Mouse (Mus musculus): ENCODE data around the gene Rnf40. TPM values are rescaled to one million over a fixed set of nuclear protein-coding genes. Genes with fewer than 3 reads are reported as not detected.

Gene Rnf40
- polyA plus RNA-seq, 1 experiment from 2014 or later, result 23.4 TPM

DNA sequence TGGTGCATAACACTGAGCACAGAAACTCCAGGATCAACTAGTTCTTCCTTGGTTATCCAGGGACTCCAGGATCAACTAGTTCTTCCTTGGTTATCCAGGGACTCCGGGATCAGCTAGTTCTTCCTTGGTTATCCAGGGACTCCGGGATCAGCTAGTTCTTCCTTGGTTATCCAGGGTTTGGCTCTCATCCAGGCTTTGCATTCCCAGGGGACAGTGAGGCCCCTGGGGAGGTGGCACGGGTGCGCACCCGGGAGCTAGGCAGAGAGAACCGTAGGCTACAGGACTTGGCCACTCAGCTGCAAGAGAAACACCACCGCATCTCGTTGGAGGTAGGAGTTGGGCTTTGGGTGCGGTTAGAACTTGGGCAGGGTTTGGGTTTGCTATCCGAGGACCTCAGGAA, 2.5 kb downstream of the Rnf40 start:
- no peaks in the 10 kb centered on the region for H3K27me3 ChIP-seq (ENCODE audit: control insufficient read depth, insufficient read depth, low read length)
- no peak overlapping the region for H3K4me2 ChIP-seq
- H3K27ac ChIP-seq (ENCODE audit: low read depth, low read length), result no peak overlapping the region
- H3K4me3 ChIP-seq (ENCODE audit: low read depth, low read length), result no peak overlapping the region
- no peaks in the 10 kb centered on the region for H3K9me3 ChIP-seq (replicated peaks; ENCODE audit: control insufficient read depth, low read length)
- peaks cover 49% of the 10 kb centered on the region for H3K36me3 ChIP-seq (ENCODE audit: control insufficient read depth, insufficient read depth, low read length)
- 89% methylated on average over 10 of the region's 10 CpGs for WGBS (ENCODE audit: insufficient replicate concordance)
- no peak overlapping the region for H3K9ac ChIP-seq (ENCODE audit: low read depth, low read length)
- no peak for ATAC-seq (replicated peaks; ENCODE audit: insufficient number of reproducible peaks, low FRiP score, low TSS enrichment)
- H3K4me1 ChIP-seq (ENCODE audit: control insufficient read depth, insufficient read depth, low read length), result peaks cover 12% of the 10 kb centered on the region

DNA sequence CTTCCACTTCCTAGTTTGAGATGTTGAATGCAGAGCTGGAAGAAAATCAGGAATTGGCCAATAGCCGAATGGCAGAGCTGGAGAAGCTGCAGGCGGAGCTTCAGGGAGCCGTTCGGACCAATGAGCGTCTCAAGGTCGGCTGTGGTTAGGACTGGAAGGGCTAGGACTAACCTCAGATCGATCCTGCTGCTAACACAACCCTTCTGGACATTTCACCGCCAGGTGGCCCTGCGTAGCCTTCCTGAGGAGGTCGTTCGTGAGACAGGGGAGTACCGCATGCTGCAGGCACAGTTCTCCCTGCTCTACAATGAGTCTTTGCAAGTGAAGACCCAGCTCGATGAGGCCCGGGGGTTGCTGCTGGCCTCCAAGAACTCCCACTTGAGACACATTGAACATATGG, 4.0 kb downstream of the Rnf40 start:
- 87% methylated on average over 14 of the region's 14 CpGs for WGBS (ENCODE audit: insufficient replicate concordance)

DNA sequence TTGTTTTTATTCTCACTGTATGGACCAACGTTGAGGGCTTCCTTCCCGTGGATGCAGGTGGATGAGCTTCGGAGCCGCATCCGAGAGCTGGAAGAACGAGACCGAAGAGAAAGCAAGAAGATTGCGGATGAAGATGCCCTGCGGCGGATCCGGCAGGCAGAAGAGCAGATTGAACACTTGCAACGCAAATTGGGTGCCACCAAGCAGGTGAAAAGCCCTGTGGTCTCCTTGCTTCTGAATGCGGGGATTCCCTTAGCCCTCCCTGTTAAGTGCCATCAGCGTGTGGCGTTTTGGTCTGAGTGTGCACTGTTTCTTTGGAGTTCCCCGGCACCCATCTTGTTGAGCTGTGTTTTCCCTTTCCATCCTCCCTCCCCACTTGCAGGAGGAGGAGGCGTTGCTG, 8.2 kb downstream of the Rnf40 start:
- no peak overlapping the region for H3K27ac ChIP-seq (ENCODE audit: low read depth, low read length)
- no peak overlapping the region for H3K4me2 ChIP-seq
- WGBS (ENCODE audit: insufficient replicate concordance), result 93% methylated on average over 17 of the region's 17 CpGs
- H3K9me3 ChIP-seq (replicated peaks; ENCODE audit: control insufficient read depth, low read length), result no peaks in the 10 kb centered on the region
- no peaks in the 10 kb centered on the region for H3K4me1 ChIP-seq (ENCODE audit: control insufficient read depth, insufficient read depth, low read length)
- H3K27me3 ChIP-seq (ENCODE audit: control insufficient read depth, insufficient read depth, low read length), result no peaks in the 10 kb centered on the region
- H3K4me3 ChIP-seq (ENCODE audit: low read depth, low read length), result no peak overlapping the region
- H3K9ac ChIP-seq (ENCODE audit: low read depth, low read length), result no peak overlapping the region
- ATAC-seq (replicated peaks; ENCODE audit: insufficient number of reproducible peaks, low FRiP score, low TSS enrichment), result no peak
- H3K36me3 ChIP-seq (ENCODE audit: control insufficient read depth, insufficient read depth, low read length), result peaks cover 77% of the 10 kb centered on the region

More for the DNA sequence above, 4.0 kb downstream of the Rnf40 start:
- H3K36me3 ChIP-seq (ENCODE audit: control insufficient read depth, insufficient read depth, low read length), result peaks cover 62% of the 10 kb centered on the region
- ATAC-seq (replicated peaks; ENCODE audit: insufficient number of reproducible peaks, low FRiP score, low TSS enrichment), result no peak
- peaks cover 8% of the 10 kb centered on the region for H3K4me1 ChIP-seq (ENCODE audit: control insufficient read depth, insufficient read depth, low read length)
- no peaks in the 10 kb centered on the region for H3K27me3 ChIP-seq (ENCODE audit: control insufficient read depth, insufficient read depth, low read length)
- H3K27ac ChIP-seq (ENCODE audit: low read depth, low read length), result no peak overlapping the region
- no peak overlapping the region for H3K4me3 ChIP-seq (ENCODE audit: low read depth, low read length)
- H3K9me3 ChIP-seq (replicated peaks; ENCODE audit: control insufficient read depth, low read length), result no peaks in the 10 kb centered on the region
- H3K4me2 ChIP-seq, result no peak overlapping the region
- no peak overlapping the region for H3K9ac ChIP-seq (ENCODE audit: low read depth, low read length)

DNA sequence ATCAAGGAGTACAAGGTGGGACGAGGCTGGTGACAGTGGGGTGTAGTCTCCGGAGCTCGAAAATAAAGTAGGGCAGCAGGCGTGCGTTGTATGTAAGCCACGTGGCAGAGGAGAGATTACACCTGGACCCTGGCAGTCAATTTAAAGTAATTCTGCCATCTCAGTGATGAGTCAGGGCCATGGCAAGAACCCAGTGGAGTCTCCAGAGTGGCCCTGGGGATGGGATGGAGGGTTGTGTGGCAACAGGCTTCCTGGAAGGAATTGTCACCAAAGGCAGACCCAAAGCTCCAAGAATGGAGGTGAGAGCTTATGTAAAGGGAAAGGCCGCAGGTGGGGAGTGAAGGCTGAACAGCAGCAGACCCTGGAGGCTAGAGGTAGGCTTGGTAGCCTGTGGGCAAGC, 12.0 kb downstream of the Rnf40 start:
- Histone ChIP-seq H3K4me2 (no peak overlapping the region), H3K27me3 (ENCODE audit: control insufficient read depth, insufficient read depth, low read length) (no peaks in the 10 kb centered on the region), H3K27ac (ENCODE audit: low read depth, low read length) (no peak overlapping the region), H3K9me3 (replicated peaks; ENCODE audit: control insufficient read depth, low read length) (no peaks in the 10 kb centered on the region), H3K4me1 (ENCODE audit: control insufficient read depth, insufficient read depth, low read length) (no peaks in the 10 kb centered on the region), H3K4me3 (ENCODE audit: low read depth, low read length) (no peak overlapping the region), H3K36me3 (ENCODE audit: control insufficient read depth, insufficient read depth, low read length) (peaks cover 61% of the 10 kb centered on the region), H3K9ac (ENCODE audit: low read depth, low read length) (no peak overlapping the region)
- WGBS (ENCODE audit: insufficient replicate concordance), result 95% methylated on average over 7 of the region's 7 CpGs
- ATAC-seq (replicated peaks; ENCODE audit: insufficient number of reproducible peaks, low FRiP score, low TSS enrichment), result no peak

DNA sequence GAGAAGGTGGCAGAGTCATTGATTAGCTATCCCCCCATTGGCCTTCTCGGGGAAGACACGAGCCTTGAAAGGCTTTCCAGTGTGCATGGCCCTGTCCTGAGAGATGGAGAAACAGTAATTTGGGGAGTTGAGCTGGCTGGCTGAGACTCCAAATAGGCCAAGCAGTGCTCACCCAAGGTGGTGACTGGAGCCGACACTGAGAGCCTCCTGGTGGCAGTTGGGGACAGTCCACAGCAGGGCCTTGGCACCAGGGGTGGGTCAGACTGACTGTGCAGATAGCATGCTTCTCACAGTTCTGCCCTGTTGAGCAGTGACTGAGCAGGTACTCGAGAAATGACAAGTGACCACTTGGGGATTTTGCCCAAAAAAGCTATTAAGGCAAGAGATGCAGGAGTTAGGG, 13.2 kb downstream of the Rnf40 start:
- Histone ChIP-seq H3K4me2 (no peak overlapping the region), H3K27me3 (ENCODE audit: control insufficient read depth, insufficient read depth, low read length) (no peaks in the 10 kb centered on the region), H3K27ac (ENCODE audit: low read depth, low read length) (no peak overlapping the region), H3K4me3 (ENCODE audit: low read depth, low read length) (no peak overlapping the region), H3K36me3 (ENCODE audit: control insufficient read depth, insufficient read depth, low read length) (peaks cover 53% of the 10 kb centered on the region), H3K9ac (ENCODE audit: low read depth, low read length) (no peak overlapping the region), H3K9me3 (replicated peaks; ENCODE audit: control insufficient read depth, low read length) (no peaks in the 10 kb centered on the region), H3K4me1 (ENCODE audit: control insufficient read depth, insufficient read depth, low read length) (no peaks in the 10 kb centered on the region)
- WGBS (ENCODE audit: insufficient replicate concordance), result 79% methylated on average over 4 of the region's 4 CpGs
- ATAC-seq (replicated peaks; ENCODE audit: insufficient number of reproducible peaks, low FRiP score, low TSS enrichment), result no peak

DNA sequence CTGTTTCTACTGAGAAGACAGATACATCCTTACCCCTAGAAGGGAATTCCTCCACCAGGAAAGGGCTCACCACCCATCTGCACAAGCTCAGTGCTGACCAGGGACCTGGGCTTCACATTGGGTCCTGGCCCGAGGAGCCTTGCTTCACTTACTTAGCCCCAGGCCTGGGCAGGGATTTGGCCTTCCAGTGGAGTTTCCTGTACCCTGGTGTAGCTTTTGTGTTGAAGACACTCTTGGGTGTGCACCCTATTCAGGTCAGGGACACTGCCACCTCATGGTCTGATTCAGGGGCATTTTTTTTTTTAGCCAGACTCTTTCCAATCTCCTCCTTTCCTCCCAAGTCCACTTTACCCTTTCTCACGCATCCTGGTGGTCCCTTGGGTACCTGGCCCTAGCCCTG, 14.3 kb downstream of the Rnf40 start:
- no peak for ATAC-seq (replicated peaks; ENCODE audit: insufficient number of reproducible peaks, low FRiP score, low TSS enrichment)
- H3K36me3 ChIP-seq (ENCODE audit: control insufficient read depth, insufficient read depth, low read length), result peaks cover 42% of the 10 kb centered on the region

DNA sequence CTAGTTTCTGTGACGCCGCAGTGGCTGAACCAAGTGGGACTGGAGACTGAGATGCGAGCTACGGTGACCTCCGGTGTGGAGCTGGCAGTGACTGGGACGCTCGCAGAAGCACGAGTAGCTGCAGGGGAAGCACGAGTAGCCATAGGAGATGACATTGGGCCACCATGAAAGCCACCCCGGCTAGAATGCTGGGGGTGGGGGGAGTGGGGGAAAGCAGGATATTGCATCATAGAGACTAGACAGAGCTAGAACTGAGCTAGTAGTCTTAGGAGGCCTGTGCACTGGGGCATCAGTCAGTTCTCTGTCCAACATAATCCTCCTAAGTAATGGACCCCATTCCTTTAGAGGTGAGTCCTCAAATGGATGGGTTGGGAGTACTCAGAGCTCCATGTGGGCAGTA, 15.7 kb downstream of the Rnf40 start:
- Histone ChIP-seq H3K4me3 (ENCODE audit: low read depth, low read length) (no peak overlapping the region), H3K36me3 (ENCODE audit: control insufficient read depth, insufficient read depth, low read length) (peaks cover 41% of the 10 kb centered on the region), H3K27me3 (ENCODE audit: control insufficient read depth, insufficient read depth, low read length) (no peaks in the 10 kb centered on the region), H3K27ac (ENCODE audit: low read depth, low read length) (no peak overlapping the region), H3K9ac (ENCODE audit: low read depth, low read length) (no peak overlapping the region), H3K4me2 (no peak overlapping the region), H3K9me3 (replicated peaks; ENCODE audit: control insufficient read depth, low read length) (no peaks in the 10 kb centered on the region), H3K4me1 (ENCODE audit: control insufficient read depth, insufficient read depth, low read length) (no peaks in the 10 kb centered on the region)
- ATAC-seq (replicated peaks; ENCODE audit: insufficient number of reproducible peaks, low FRiP score, low TSS enrichment), result no peak
- 85% methylated on average over 10 of the region's 10 CpGs for WGBS (ENCODE audit: insufficient replicate concordance)

More for the DNA sequence above, 14.3 kb downstream of the Rnf40 start:
- no peak overlapping the region for H3K27ac ChIP-seq (ENCODE audit: low read depth, low read length)
- H3K4me3 ChIP-seq (ENCODE audit: low read depth, low read length), result no peak overlapping the region
- H3K4me1 ChIP-seq (ENCODE audit: control insufficient read depth, insufficient read depth, low read length), result no peaks in the 10 kb centered on the region
- H3K4me2 ChIP-seq, result no peak overlapping the region
- no peaks in the 10 kb centered on the region for H3K9me3 ChIP-seq (replicated peaks; ENCODE audit: control insufficient read depth, low read length)
- WGBS (ENCODE audit: insufficient replicate concordance), result 84% methylated on average over 2 of the region's 2 CpGs
- no peak overlapping the region for H3K9ac ChIP-seq (ENCODE audit: low read depth, low read length)
- H3K27me3 ChIP-seq (ENCODE audit: control insufficient read depth, insufficient read depth, low read length), result no peaks in the 10 kb centered on the region

DNA sequence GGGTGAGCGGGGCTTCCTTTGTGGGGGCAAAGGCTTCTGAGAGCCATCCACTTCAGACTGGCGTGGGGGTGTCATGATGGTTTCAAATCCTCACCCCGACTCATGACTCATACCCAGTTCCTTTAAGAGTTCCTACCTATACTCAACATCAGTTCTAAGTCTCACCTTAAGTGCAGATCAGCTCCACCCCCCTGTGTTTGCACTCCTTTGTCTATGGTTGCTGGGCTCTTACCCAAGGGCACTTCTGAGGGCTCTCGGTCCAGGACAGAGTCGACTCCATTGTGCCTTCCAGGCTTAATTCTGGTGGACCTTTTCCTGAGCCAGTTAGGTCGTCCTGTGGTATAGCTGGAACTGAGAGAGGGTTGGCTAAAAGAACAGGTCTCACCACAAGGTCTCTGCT, 18.6 kb downstream of the Rnf40 start:
- peaks cover 18% of the 10 kb centered on the region for H3K9me3 ChIP-seq (replicated peaks; ENCODE audit: control insufficient read depth, low read length)
- no peaks in the 10 kb centered on the region for H3K27me3 ChIP-seq (ENCODE audit: control insufficient read depth, insufficient read depth, low read length)
- no peak overlapping the region for H3K9ac ChIP-seq (ENCODE audit: low read depth, low read length)
- peaks cover 52% of the 10 kb centered on the region for H3K36me3 ChIP-seq (ENCODE audit: control insufficient read depth, insufficient read depth, low read length)
- no peak overlapping the region for H3K4me2 ChIP-seq
- ATAC-seq (replicated peaks; ENCODE audit: insufficient number of reproducible peaks, low FRiP score, low TSS enrichment), result no peak
- WGBS (ENCODE audit: insufficient replicate concordance), result 81% methylated on average over 6 of the region's 6 CpGs
- no peak overlapping the region for H3K4me3 ChIP-seq (ENCODE audit: low read depth, low read length)
- no peaks in the 10 kb centered on the region for H3K4me1 ChIP-seq (ENCODE audit: control insufficient read depth, insufficient read depth, low read length)
- no peak overlapping the region for H3K27ac ChIP-seq (ENCODE audit: low read depth, low read length)

DNA sequence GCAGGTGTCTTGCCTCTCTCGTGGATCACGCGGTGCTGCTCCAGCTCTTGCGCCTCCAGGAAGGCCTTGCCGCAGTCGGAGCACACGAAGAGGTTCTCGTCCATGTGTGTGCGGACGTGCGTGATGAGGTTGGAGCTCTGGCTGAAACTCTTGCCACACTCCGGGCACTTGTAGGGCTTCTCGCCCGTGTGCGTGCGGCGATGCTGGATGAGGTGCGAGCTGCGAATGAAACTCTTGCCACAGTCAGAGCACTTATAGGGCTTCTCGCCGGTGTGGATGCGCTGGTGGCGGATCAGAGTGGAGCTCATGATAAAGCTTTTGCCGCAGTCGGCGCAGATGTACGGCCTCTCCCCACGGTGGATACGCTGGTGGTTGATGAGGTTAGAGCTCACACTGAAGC, 22.4 kb downstream of the Rnf40 start:
- peaks cover 19% of the 10 kb centered on the region for H3K9me3 ChIP-seq (replicated peaks; ENCODE audit: control insufficient read depth, low read length)
- WGBS (ENCODE audit: insufficient replicate concordance), result 97% methylated on average over 29 of the region's 29 CpGs
- H3K27me3 ChIP-seq (ENCODE audit: control insufficient read depth, insufficient read depth, low read length), result no peaks in the 10 kb centered on the region
- H3K36me3 ChIP-seq (ENCODE audit: control insufficient read depth, insufficient read depth, low read length), result peaks cover 47% of the 10 kb centered on the region
- H3K4me1 ChIP-seq (ENCODE audit: control insufficient read depth, insufficient read depth, low read length), result peaks cover 8% of the 10 kb centered on the region
- no peak overlapping the region for H3K4me3 ChIP-seq (ENCODE audit: low read depth, low read length)
- H3K4me2 ChIP-seq, result no peak overlapping the region
- H3K9ac ChIP-seq (ENCODE audit: low read depth, low read length), result no peak overlapping the region
- ATAC-seq (replicated peaks; ENCODE audit: insufficient number of reproducible peaks, low FRiP score, low TSS enrichment), result no peak
- H3K27ac ChIP-seq (ENCODE audit: low read depth, low read length), result no peak overlapping the region
